Mouse (Mus musculus) heart, adult 2 months (tissue): ENCODE data around the gene BC048671.

Experiments used
- CTCF ChIP-seq: fragments of 200-600 bp; IDR thresholded peaks from 2 replicates; pipeline ENCODE4 v1.8.1; 2022; ENCODE audit warnings: antibody characterized with exemption, mild to moderate bottlenecking, moderate library complexity
- POLR2A ChIP-seq: fragments of 200-500 bp; IDR thresholded peaks from 2 replicates; pipeline ENCODE4 v1.6.1; 2011; ENCODE audit warnings: mild to moderate bottlenecking, low read depth, low read length, control low read depth; ENCODE audit not compliant: insufficient read depth

GRCm38 (mm10) chr6:90342343-90342742 is 41.3 kb downstream of the BC048671 start:
- TF ChIP-seq CTCF (no peak), POLR2A (no peak)
